Comparison of ENCODE assay signal across 8 mouse cellular contexts in genomic region chr9:70671772-70672579, GRCm38 (mm10). TPM values are rescaled to one million over a fixed set of nuclear protein-coding genes. Genes with fewer than 3 reads are reported as not detected.
DNase-seq lines count a peak whose midpoint lies in the region; ATAC-seq and TF ChIP-seq lines count a peak whose summit lies in the region.

No protein-coding gene starts in this region.

- no peak overlapping the region for H3K27ac ChIP-seq in heart, adult 2 months
- H3K27ac ChIP-seq in heart, embryonic 11.5 days (ENCODE audit: low read depth, low read length), result no peak overlapping the region
- peak overlapping the region; percentile 67 for H3K27ac ChIP-seq in lung, embryonic 14.5 days (ENCODE audit: low read depth)

- H3K4me2 ChIP-seq in heart, embryonic 11.5 days, result no peak overlapping the region
- H3K4me2 ChIP-seq in lung, embryonic 14.5 days, result peak overlapping the region; percentile 28; the same call in 1 of the 2 replicates

- no peak for ATAC-seq in heart, embryonic 11.5 days (replicated peaks; ENCODE audit: insufficient number of reproducible peaks, low FRiP score, low TSS enrichment)
- ATAC-seq in lung, embryonic 14.5 days (ENCODE audit: insufficient read depth), result no peak
- ATAC-seq in frontal cortex, adult (ENCODE audit: low TSS enrichment), result no peak; the same call in 1 of the 2 replicates

- no peaks in the 10 kb centered on the region for H3K9me3 ChIP-seq in heart, embryonic 11.5 days (replicated peaks; ENCODE audit: control insufficient read depth, low read length)
- no peaks in the 10 kb centered on the region for H3K9me3 ChIP-seq in lung, embryonic 14.5 days (ENCODE audit: low read depth, low read length)

- no peak for TF ChIP-seq POLR2A in heart, adult 2 months (IDR thresholded peaks at IDR 0.05; ENCODE audit: insufficient read depth, low read depth, low read length)

- peak; percentile 81 for TF ChIP-seq CTCF in heart, adult 2 months (IDR thresholded peaks at IDR 0.05)
- peak; percentile 62 for TF ChIP-seq CTCF in lung, embryonic 14.5 days (IDR thresholded peaks at IDR 0.05; ENCODE audit: low read depth)

- peak in 1 of 2 experiments; percentile 30 for DNase-seq in heart, adult 2 months
- peak; percentile 36 for DNase-seq in NIH3T3 (ENCODE audit: low read depth)
- peak; percentile 22 to 39 for DNase-seq in heart, postnatal 14 days
- DNase-seq in lung, embryonic 14.5 days, result peak; percentile 67
- no peak for DNase-seq in natural killer cell, adult 2 months (ENCODE audit: low spot score in 2 of 2)
- no peak for DNase-seq in right cerebral cortex, postnatal 4 days

- intact Hi-C loops in heart, adult 2 months (cut with DNase I), result loop anchor here (1.0 to 5.0 kb wide), 3 partner anchors 260 to 420 kb away; no protein-coding TSS in a partner anchor
- intact Hi-C loops in heart, postnatal 14 days (cut with DNase I), result loop anchor here (5.0 to 10.0 kb wide), 2 partner anchors 173 to 250 kb away; no protein-coding TSS in a partner anchor

- WGBS in heart, adult 2 months, result 18% methylated on average over 10 of the region's 10 CpGs
- WGBS in heart, embryonic 11.5 days (ENCODE audit: insufficient replicate concordance), result 40% methylated on average over 10 of the region's 10 CpGs
- WGBS in lung, embryonic 14.5 days, result 17% methylated on average over 10 of the region's 10 CpGs

- no peaks in the 10 kb centered on the region; the same call in 1 of the 2 replicates for H3K4me1 ChIP-seq in heart, adult 2 months (ENCODE audit: control insufficient read depth, insufficient read depth, low read length)
- H3K4me1 ChIP-seq in heart, embryonic 11.5 days (ENCODE audit: control insufficient read depth, insufficient read depth, low read length), result peaks cover 6% of the 10 kb centered on the region
- no peaks in the 10 kb centered on the region for H3K4me1 ChIP-seq in lung, embryonic 14.5 days (ENCODE audit: insufficient read depth)

- H3K79me2 ChIP-seq in heart, adult 2 months (replicated peaks; ENCODE audit: control insufficient read depth, insufficient read depth, low read length), result no peaks in the 10 kb centered on the region

- peak; percentile 49; the same call in 1 of the 2 replicates for TF ChIP-seq EP300 in heart, adult 2 months (IDR thresholded peaks at IDR 0.05; ENCODE audit: insufficient read depth, low read depth, low read length)

- no peak overlapping the region for H3K9ac ChIP-seq in heart, adult 2 months (ENCODE audit: low read depth, low read length)
- no peak overlapping the region for H3K9ac ChIP-seq in heart, embryonic 11.5 days (ENCODE audit: low read depth, low read length)
- H3K9ac ChIP-seq in lung, embryonic 14.5 days, result no peak overlapping the region

- H3K36me3 ChIP-seq in heart, adult 2 months (ENCODE audit: control insufficient read depth, insufficient read depth, low read length), result no peaks in the 10 kb centered on the region
- no peaks in the 10 kb centered on the region for H3K36me3 ChIP-seq in heart, embryonic 11.5 days (ENCODE audit: control insufficient read depth, insufficient read depth, low read length)
- no peaks in the 10 kb centered on the region for H3K36me3 ChIP-seq in lung, embryonic 14.5 days (ENCODE audit: insufficient read depth)

- no peaks in the 10 kb centered on the region for H3K27me3 ChIP-seq in heart, adult 2 months (ENCODE audit: control insufficient read depth, insufficient read depth, low read length)
- no peaks in the 10 kb centered on the region for H3K27me3 ChIP-seq in heart, embryonic 11.5 days (ENCODE audit: control insufficient read depth, insufficient read depth, low read length)
- no peaks in the 10 kb centered on the region for H3K27me3 ChIP-seq in lung, embryonic 14.5 days (ENCODE audit: insufficient read depth, low read length)

- no peak overlapping the region for H3K4me3 ChIP-seq in heart, adult 2 months
- no peak overlapping the region for H3K4me3 ChIP-seq in heart, embryonic 11.5 days (ENCODE audit: low read depth, low read length)
- no peak overlapping the region for H3K4me3 ChIP-seq in lung, embryonic 14.5 days (ENCODE audit: low read depth, low read length)

RNA-seq across cellular contexts. Expression of gene Adam10, which starts 6.8 kb away (rescaled TPM):
- 10 to 100 TPM; 37.0 to 39.2 TPM for total RNA-seq in heart, adult 2 months (2021)
- polyA plus RNA-seq in heart, adult 2 months (2012; rRNA removed), result 9.5 and 20.7 TPM in 2 replicates
- 70.2 and 80.2 TPM in 2 replicates for polyA plus RNA-seq in heart, embryonic 11.5 days (2014; fragmentation: Nextera tagmentation; extraction: Ambion mirVana)
- 10 to 100 TPM; 56.1 to 56.4 TPM for total RNA-seq in heart, postnatal 14 days (2021)
- polyA plus RNA-seq in lung, embryonic 14.5 days (2014; fragmentation: Nextera tagmentation; extraction: Ambion mirVana), result 80.2 and 86.0 TPM in 2 replicates

RNA-seq across cellular contexts. Expression of gene Mindy2, which starts 15.0 kb away (rescaled TPM):
- 10 to 100 TPM; 34.8 to 36.7 TPM for total RNA-seq in heart, adult 2 months (2021)
- polyA plus RNA-seq in heart, adult 2 months (2012; rRNA removed), result 7.1 and 17.7 TPM in 2 replicates
- polyA plus RNA-seq in heart, embryonic 11.5 days (2014; fragmentation: Nextera tagmentation; extraction: Ambion mirVana), result 9.0 and 9.7 TPM in 2 replicates
- total RNA-seq in heart, postnatal 14 days (2021), result 10 to 100 TPM; 34.7 to 35.0 TPM
- polyA plus RNA-seq in lung, embryonic 14.5 days (2014; fragmentation: Nextera tagmentation; extraction: Ambion mirVana), result 10.6 and 11.2 TPM in 2 replicates

RNA-seq across cellular contexts. Expression of gene Gm10642, which starts 15.9 kb away (rescaled TPM):
- total RNA-seq in heart, adult 2 months (2021), result under 1 TPM; 0.23 to 0.41 TPM
- 0.21 and 0.23 TPM in 2 replicates for polyA plus RNA-seq in heart, adult 2 months (2012; rRNA removed)
- not detected in 2 replicates for polyA plus RNA-seq in heart, embryonic 11.5 days (2014; fragmentation: Nextera tagmentation; extraction: Ambion mirVana)
- total RNA-seq in heart, postnatal 14 days (2021), result under 1 TPM; 0.45 to 0.56 TPM
- 0.27 and 0.45 TPM in 2 replicates for polyA plus RNA-seq in lung, embryonic 14.5 days (2014; fragmentation: Nextera tagmentation; extraction: Ambion mirVana)

Comparison
In these comparisons a context has a peak if more than half of its experiments do, and no peak if none do; other contexts are left out.
1. DNase-seq: peak in NIH3T3 (single experiment), heart, postnatal 14 days (2 of 2) and lung, embryonic 14.5 days (single experiment); none in natural killer cell, adult 2 months (0 of 2) and right cerebral cortex, postnatal 4 days (single experiment).